Mouse (Mus musculus) limb, embryonic 11.5 days (tissue): ENCODE results near the gene Zfp93. TPM values are rescaled to one million over a fixed set of nuclear protein-coding genes. Genes with fewer than 3 reads are reported as not detected.

Source experiments
- ATAC-seq: fragments of 200-750 bp; cut with Nextera tagmentation; 2 replicates; pipeline ENCODE4 v1.8.0; 2017; ENCODE audit warnings: low read depth; ENCODE audit not compliant: insufficient number of reproducible peaks, low FRiP score, low TSS enrichment
- DNase-seq: peaks from one replicate; pipeline ENCODE4 v3.0.0-alpha.2; 2015; ENCODE audit warnings: low spot score
- H3K27ac ChIP-seq: fragments of 300-500 bp; sonication (generic); replicated peaks from 2 replicates; pipeline ENCODE4 v1.5.1; 2014; ENCODE audit warnings: low read depth, mild to moderate bottlenecking, low read length
- H3K27me3 ChIP-seq: fragments of 300-500 bp; sonication (generic); 2 replicates; pipeline ENCODE4 v1.6.1; 2014; ENCODE audit warnings: mild to moderate bottlenecking, low read length, mixed read lengths; ENCODE audit not compliant: control insufficient read depth, insufficient read depth
- H3K36me3 ChIP-seq: fragments of 300-500 bp; sonication (generic); 2 replicates; pipeline ENCODE4 v1.6.1; 2014; ENCODE audit warnings: mild to moderate bottlenecking, low read length, moderate library complexity, mixed read lengths; ENCODE audit not compliant: control insufficient read depth, insufficient read depth
- H3K4me1 ChIP-seq: fragments of 300-500 bp; sonication (generic); 2 replicates; pipeline ENCODE4 v1.6.1; 2014; ENCODE audit warnings: low read length, mixed read lengths; ENCODE audit not compliant: control insufficient read depth, insufficient read depth
- H3K4me2 ChIP-seq: fragments of 300-500 bp; sonication (generic); 2 replicates; pipeline ENCODE4 v1.6.1; 2014; ENCODE audit warnings: low read depth, mild to moderate bottlenecking, moderate library complexity; ENCODE audit not compliant: severe bottlenecking
- H3K4me3 ChIP-seq: fragments of 300-500 bp; sonication (generic); 2 replicates; pipeline ENCODE4 v1.5.1; 2014; ENCODE audit warnings: low read depth, low read length
- H3K9ac ChIP-seq: fragments of 300-500 bp; sonication (generic); 2 replicates; pipeline ENCODE4 v1.6.1; 2014; ENCODE audit warnings: mild to moderate bottlenecking, low read length
- H3K9me3 ChIP-seq: fragments of 300-500 bp; sonication (generic); 2 replicates; pipeline ENCODE4 v1.6.1; 2016; ENCODE audit warnings: low read length; ENCODE audit not compliant: control insufficient read depth
- whole genome bisulfite sequencing: fragments of 180-500 bp; shearing (Covaris S2); extraction: QIAGEN DNeasy Blood & Tissue Kit; methylation state at CpG from one replicate; pipeline ENCODE4 v1.1.7; 2014; 5-methylcytosine and 5-hydroxymethylcytosine counted together
- polyA plus RNA-seq: library from polyadenylated mRNA; unstranded; fragments of >200 nt; fragmentation: Nextera tagmentation; extraction: Ambion mirVana; gene quantifications from 2 replicates; pipeline ENCODE4 v1.2.1, GENCODE M21; 2014

Zfp93 gene
- 10.4 and 10.6 TPM in 2 replicates for polyA plus RNA-seq

DNA sequence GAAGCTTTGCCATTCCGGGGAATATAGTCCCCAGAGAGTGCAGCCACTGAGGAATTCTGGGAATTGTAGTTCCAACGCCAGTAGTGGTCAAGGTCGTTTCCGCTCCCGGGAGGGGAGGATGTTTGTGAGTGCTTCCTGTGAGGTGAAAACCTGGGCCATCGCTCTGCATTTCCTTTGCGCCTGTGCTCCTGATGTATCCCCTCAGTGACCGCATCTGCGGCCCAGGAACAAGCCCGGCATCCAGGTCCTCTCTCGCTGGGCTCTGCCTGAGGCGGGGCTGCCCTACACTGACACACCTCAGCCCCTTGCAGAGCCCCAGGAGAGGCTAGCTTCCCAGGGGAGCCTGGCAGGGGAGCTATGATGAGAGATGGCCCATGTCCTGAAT, at the start of gene Zfp93:
Gene Zfp93 (plus strand): TSS at position 133 of the 385 bp plus-strand sequence.
- Histone ChIP-seq H3K9me3 (no peaks in the 10 kb centered on the region; the same call in 1 of the 2 replicates), H3K27ac (peak within 1 kb of the TSS; percentile 59; the same call in 1 of the 2 replicates), H3K4me1 (no peaks in the 10 kb centered on the region), H3K4me2 (peak within 1 kb of the TSS; percentile 71), H3K36me3 (peaks cover 8% of the 10 kb centered on the region), H3K27me3 (no peaks in the 10 kb centered on the region), H3K4me3 (peak within 1 kb of the TSS; percentile 59), H3K9ac (peak within 1 kb of the TSS; percentile 81)
- peak; percentile 90 for ATAC-seq
- peak; percentile 89 for DNase-seq
- under 1% methylated on average over 12 of the region's 12 CpGs for WGBS

GRCm38 (mm10) chr7:24237040-24237791, 33.0 kb upstream of the Zfp93 start, which contains the start of gene Zfp109:
Gene Zfp109 (minus strand): TSS chr7:24237560.
- Histone ChIP-seq H3K4me3 (peak within 1 kb of the TSS; percentile 75), H3K4me2 (peak within 1 kb of the TSS; percentile 70), H3K27me3 (no peaks in the 10 kb centered on the region), H3K36me3 (no peaks in the 10 kb centered on the region), H3K4me1 (no peaks in the 10 kb centered on the region), H3K9me3 (no peaks in the 10 kb centered on the region), H3K27ac (no peak within 1 kb of the TSS), H3K9ac (peak within 1 kb of the TSS; percentile 74)
- peak; percentile 59; the same call in 1 of the 2 replicates for ATAC-seq
- WGBS: 5% methylated on average over 28 of the region's 28 CpGs
- DNase-seq: peak; percentile 80

- DNase-seq (no peak), ATAC-seq (peak; percentile 44; the same call in 1 of the 2 replicates)
- Histone ChIP-seq H3K36me3 (no peaks in the 10 kb centered on the region), H3K4me2 (peak overlapping the region; percentile 64), H3K9ac (no peak overlapping the region), H3K27me3 (no peaks in the 10 kb centered on the region), H3K4me1 (no peaks in the 10 kb centered on the region), H3K9me3 (no peaks in the 10 kb centered on the region), H3K4me3 (no peak overlapping the region), H3K27ac (no peak overlapping the region)
- WGBS: 64% methylated on average over 9 of the region's 9 CpGs
Observed at GRCm38 (mm10) chr7:24253779-24254615, 16.2 kb upstream of the Zfp93 start.

GRCm38 (mm10) chr7:24254633-24255474, 15.4 kb upstream of the Zfp93 start, which contains the start of gene Zfp108:
Gene Zfp108 (plus strand): TSS chr7:24254794.
- Histone ChIP-seq H3K4me3 (peak within 1 kb of the TSS; percentile 48), H3K9ac (peak within 1 kb of the TSS; percentile 64), H3K9me3 (no peaks in the 10 kb centered on the region), H3K4me2 (peak within 1 kb of the TSS; percentile 64), H3K27ac (no peak within 1 kb of the TSS), H3K27me3 (no peaks in the 10 kb centered on the region), H3K4me1 (no peaks in the 10 kb centered on the region), H3K36me3 (no peaks in the 10 kb centered on the region)
- WGBS: 21% methylated on average over 21 of the region's 21 CpGs
- ATAC-seq (peak; percentile 79), DNase-seq (peak; percentile 79)

GRCm38 (mm10) chr7:24259306-24259999, 10.8 kb upstream of the Zfp93 start:
- WGBS: 89% methylated on average over 13 of the region's 13 CpGs

DNA sequence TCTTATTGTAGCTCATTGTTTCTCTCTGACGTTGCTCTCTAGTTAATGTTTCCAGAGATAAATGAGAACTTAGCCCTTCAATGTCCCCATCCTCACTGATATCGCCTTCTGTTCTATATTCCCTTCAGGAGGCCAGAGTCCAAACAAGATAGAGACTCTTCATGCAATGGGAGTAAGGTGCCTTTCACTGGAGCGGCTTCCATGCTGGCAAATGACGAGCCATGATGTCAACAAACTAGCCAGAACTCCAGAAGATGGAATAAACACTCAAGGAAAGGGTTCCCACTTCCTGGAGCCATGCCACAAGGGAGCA, 10.3 kb upstream of the Zfp93 start:
- no peak overlapping the region for H3K9ac ChIP-seq
- no peak overlapping the region for H3K4me3 ChIP-seq
- no peak overlapping the region for H3K4me2 ChIP-seq
- H3K4me1 ChIP-seq: no peaks in the 10 kb centered on the region
- no peaks in the 10 kb centered on the region for H3K36me3 ChIP-seq
- ATAC-seq (no peak), DNase-seq (no peak)
- 90% methylated on average over 4 of the region's 4 CpGs for WGBS
- no peak overlapping the region for H3K27ac ChIP-seq
- no peaks in the 10 kb centered on the region for H3K9me3 ChIP-seq
- no peaks in the 10 kb centered on the region for H3K27me3 ChIP-seq

More at GRCm38 (mm10) chr7:24259306-24259999, 10.8 kb upstream of the Zfp93 start:
- H3K9ac ChIP-seq: no peak overlapping the region
- H3K9me3 ChIP-seq: no peaks in the 10 kb centered on the region
- H3K27ac ChIP-seq: no peak overlapping the region
- no peaks in the 10 kb centered on the region for H3K4me1 ChIP-seq
- H3K27me3 ChIP-seq: no peaks in the 10 kb centered on the region
- no peak for ATAC-seq
- no peak overlapping the region for H3K4me3 ChIP-seq
- no peaks in the 10 kb centered on the region for H3K36me3 ChIP-seq
- no peak for DNase-seq
- H3K4me2 ChIP-seq: no peak overlapping the region

DNA sequence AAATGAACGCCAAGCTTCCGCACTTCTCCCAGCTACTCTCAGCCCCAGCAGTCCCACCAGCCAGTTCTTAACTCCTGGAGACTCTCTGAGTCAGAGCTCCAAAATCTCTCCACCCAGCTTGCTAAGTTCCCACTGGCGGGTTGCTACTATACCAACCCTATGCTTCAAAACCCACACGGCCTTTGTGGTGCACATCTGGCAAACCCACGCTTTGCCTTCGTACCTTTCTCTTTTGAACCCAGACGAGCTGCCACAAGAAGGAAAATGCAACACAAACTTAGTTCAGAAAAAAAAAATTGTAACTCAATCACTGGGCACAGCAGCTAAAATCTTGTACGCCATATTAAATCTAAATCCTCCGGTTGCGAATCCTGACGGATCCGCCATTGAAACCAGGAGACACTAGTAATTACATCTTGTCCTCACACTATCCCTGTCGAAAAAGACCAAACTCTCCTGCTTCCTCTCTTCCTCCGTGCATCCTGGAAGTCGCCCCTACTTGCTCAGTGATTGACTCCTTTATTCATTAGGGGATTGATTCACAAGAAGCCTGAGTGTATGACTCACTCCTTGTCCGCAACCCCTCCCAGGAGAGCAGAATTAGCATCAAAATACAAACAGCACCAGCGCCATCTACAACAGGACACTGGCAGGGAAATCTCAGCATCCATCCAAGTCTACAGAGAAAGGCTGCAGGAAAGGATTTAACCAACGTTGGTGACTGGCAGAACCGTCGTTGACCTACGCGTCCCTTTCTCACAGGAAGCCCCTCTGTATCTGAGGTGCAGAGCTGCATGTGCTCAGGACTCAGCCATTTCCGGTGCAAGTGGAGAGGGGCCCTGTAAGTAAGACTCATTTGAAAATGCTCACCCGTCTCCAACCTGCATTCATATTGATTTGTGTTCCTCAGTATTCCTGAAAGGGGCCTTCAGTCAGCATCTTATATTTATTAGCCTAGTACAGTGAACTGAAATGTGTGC, 1.8 kb upstream of the Zfp93 start:
- H3K4me1 ChIP-seq: no peaks in the 10 kb centered on the region
- H3K27me3 ChIP-seq: no peaks in the 10 kb centered on the region
- no peak overlapping the region for H3K4me2 ChIP-seq
- H3K27ac ChIP-seq: no peak overlapping the region
- ATAC-seq: no peak
- DNase-seq: no peak
- WGBS: 75% methylated on average over 24 of the region's 24 CpGs
- H3K36me3 ChIP-seq: no peaks in the 10 kb centered on the region
- H3K9me3 ChIP-seq: no peaks in the 10 kb centered on the region; the same call in 1 of the 2 replicates
- no peak overlapping the region for H3K4me3 ChIP-seq
- no peak overlapping the region for H3K9ac ChIP-seq
